Mouse (Mus musculus) G1E (cell line): ENCODE data around the gene Neurl1a. TPM values are rescaled to one million over a fixed set of nuclear protein-coding genes. Genes with fewer than 3 reads are reported as not detected.

Experiments used
- ATAC-seq: 2 replicates; pipeline ENCODE4 v1.8.0; 2016; ENCODE audit warnings: mild to moderate bottlenecking; ENCODE audit not compliant: insufficient number of reproducible peaks, poor library complexity, low FRiP score, severe bottlenecking; ENCODE audit errors: extremely low read depth
- DNase-seq: peaks from one replicate; pipeline ENCODE4 v3.0.0; 2012; ENCODE audit warnings: low spot score
- H3K27me3 ChIP-seq: 2 replicates; pipeline ENCODE4 v1.6.1; 2012; ENCODE audit warnings: mild to moderate bottlenecking, low read length, inconsistent platforms; ENCODE audit not compliant: insufficient read depth
- H3K36me3 ChIP-seq: replicated peaks from 2 replicates; pipeline ENCODE3; 2012; ENCODE audit warnings: mild to moderate bottlenecking, inconsistent platforms
- H3K4me1 ChIP-seq: 2 replicates; pipeline ENCODE4 v1.6.1; 2012; ENCODE audit warnings: low read depth, low read length, inconsistent platforms, mixed read lengths; ENCODE audit not compliant: insufficient read depth
- H3K4me3 ChIP-seq: 2 replicates; pipeline ENCODE4 v1.5.1; 2012; ENCODE audit warnings: low read depth, mild to moderate bottlenecking, inconsistent platforms, low read length, moderate library complexity, mixed read lengths
- H3K9me3 ChIP-seq: replicated peaks from 2 replicates; pipeline ENCODE4 v1.6.1; 2012; ENCODE audit warnings: inconsistent platforms
- CTCF ChIP-seq: IDR thresholded peaks from 2 replicates; pipeline ENCODE4 v1.5.1; 2012; ENCODE audit warnings: low read depth, low read length, inconsistent platforms, mixed read lengths
- GATA1 ChIP-seq: IDR thresholded peaks from 2 replicates; pipeline ENCODE4 v1.6.1; 2012; ENCODE audit warnings: borderline replicate concordance, low read length, inconsistent platforms, mixed read lengths
- GATA2 ChIP-seq: IDR thresholded peaks from 2 replicates; pipeline ENCODE4 v1.6.1; 2012; ENCODE audit warnings: low read depth, low read length, inconsistent platforms, borderline replicate concordance
- POLR2AphosphoS5 ChIP-seq: IDR thresholded peaks from 2 replicates; pipeline ENCODE4 v1.6.1; 2012; ENCODE audit warnings: low read depth, low read length, inconsistent platforms; ENCODE audit not compliant: insufficient replicate concordance
- TAL1 ChIP-seq: conservative IDR thresholded peaks from 2 replicates; pipeline ENCODE4 v1.6.1; 2012; ENCODE audit warnings: low read depth, low read length, inconsistent platforms, mixed read lengths
- polyA plus RNA-seq: library from polyadenylated mRNA; stranded (reverse); fragments of >175 nt; gene quantifications from 2 replicates; pipeline ENCODE4 v1.2.3, GENCODE M21; 2012
- total RNA-seq, 2 experiments: library from RNA; stranded (forward) in 1 of 2; stranded (reverse) in 1 of 2; fragments of 200-1000 nt in 1 of 2; fragments of >200 nt in 1 of 2; fragmentation: Nextera tagmentation in 1 of 2; gene quantifications; 2 replicates each; pipeline ENCODE4 v1.2.3; 2014 to 2017

Neurl1a gene
- total and polyA plus RNA-seq, 3 experiments: 0.05 TPM; not detected in 2

DNA sequence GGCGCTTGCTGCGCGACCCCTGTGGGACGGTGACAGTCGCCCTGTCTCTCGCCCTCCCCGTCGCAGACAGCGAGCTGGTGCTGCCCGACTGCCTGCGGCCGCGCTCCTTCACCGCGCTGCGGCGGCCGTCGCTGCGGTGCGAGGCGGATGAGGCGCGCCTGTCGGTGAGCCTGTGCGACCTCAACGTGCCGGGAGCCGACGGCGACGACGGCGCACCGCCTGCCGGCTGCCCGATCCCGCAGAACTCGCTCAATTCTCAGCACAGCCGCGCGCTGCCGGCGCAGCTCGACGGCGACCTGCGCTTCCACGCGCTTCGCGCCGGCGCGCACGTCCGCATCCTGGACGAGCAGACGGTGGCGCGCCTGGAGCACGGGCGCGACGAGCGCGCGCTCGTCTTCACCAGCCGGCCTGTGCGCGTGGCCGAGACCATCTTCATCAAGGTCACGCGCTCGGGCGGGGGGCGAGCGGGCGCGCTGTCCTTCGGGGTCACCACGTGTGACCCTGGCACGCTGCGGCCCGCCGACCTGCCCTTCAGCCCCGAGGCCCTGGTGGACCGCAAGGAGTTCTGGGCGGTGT is 74.5 kb downstream of the Neurl1a start:
- ATAC-seq: no peak
- TF ChIP-seq POLR2AphosphoS5 (no peak), TAL1 (no peak)
- no peak for DNase-seq
- Histone ChIP-seq H3K36me3 (no peaks in the 10 kb centered on the region), H3K4me3 (0 out of 2 replicates have a peak overlapping the region, but pooled peaks have one; percentile 11), H3K9me3 (peaks cover 7% of the 10 kb centered on the region; the same call in 1 of the 2 replicates), H3K27me3 (peaks cover 3% of the 10 kb centered on the region; the same call in 1 of the 2 replicates), H3K4me1 (no peaks in the 10 kb centered on the region; the same call in 1 of the 2 replicates)

GRCm38 (mm10) chr19:47255036-47255435 is 76.4 kb downstream of the Neurl1a start:
- ATAC-seq: no peak
- no peaks in the 10 kb centered on the region; the same call in 1 of the 2 replicates for H3K4me1 ChIP-seq
- no peak for DNase-seq
- peaks cover 7% of the 10 kb centered on the region; the same call in 1 of the 2 replicates for H3K9me3 ChIP-seq
- no peaks in the 10 kb centered on the region for H3K27me3 ChIP-seq
- no peak overlapping the region for H3K4me3 ChIP-seq
- TF ChIP-seq GATA1 (no peak), CTCF (no peak), GATA2 (no peak), POLR2AphosphoS5 (no peak), TAL1 (no peak)
- no peaks in the 10 kb centered on the region for H3K36me3 ChIP-seq

DNA sequence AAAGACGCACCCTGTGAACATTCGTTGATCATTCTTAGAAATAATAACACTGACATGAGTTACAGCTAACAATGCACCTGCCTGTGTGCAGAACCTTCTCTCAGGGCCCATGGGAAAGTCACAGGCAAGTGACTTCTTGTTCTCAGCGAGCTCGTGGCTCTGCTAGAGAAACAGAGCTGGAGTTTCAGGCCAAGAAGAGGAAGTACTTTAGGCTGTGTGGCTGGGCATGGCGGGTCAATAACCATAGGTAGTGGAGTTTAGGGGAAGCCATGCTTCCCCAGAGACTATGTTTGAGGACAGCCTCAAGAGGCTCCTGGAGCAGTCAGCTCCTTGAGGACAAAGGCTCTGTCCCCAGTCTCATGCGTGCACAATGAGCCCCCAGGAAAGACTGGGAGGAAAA is 77.3 kb downstream of the Neurl1a start:
- H3K4me1 ChIP-seq: no peaks in the 10 kb centered on the region; the same call in 1 of the 2 replicates
- no peaks in the 10 kb centered on the region for H3K36me3 ChIP-seq
- H3K4me3 ChIP-seq: no peak overlapping the region
- ATAC-seq (no peak), DNase-seq (no peak)
- TF ChIP-seq POLR2AphosphoS5 (no peak), GATA1 (no peak), GATA2 (no peak), CTCF (no peak), TAL1 (no peak)
- H3K27me3 ChIP-seq: no peaks in the 10 kb centered on the region
- H3K9me3 ChIP-seq: peaks cover 7% of the 10 kb centered on the region; the same call in 1 of the 2 replicates

GRCm38 (mm10) chr19:47259581-47259980 is 81.0 kb downstream of the Neurl1a start:
- no peak for ATAC-seq

GRCm38 (mm10) chr19:47261196-47261595 is 82.6 kb downstream of the Neurl1a start:
- H3K9me3 ChIP-seq: no peaks in the 10 kb centered on the region
- ATAC-seq (no peak), DNase-seq (no peak)
- H3K36me3 ChIP-seq: no peaks in the 10 kb centered on the region
- H3K4me3 ChIP-seq: no peak overlapping the region
- TF ChIP-seq CTCF: no peak
- TF ChIP-seq GATA2: no peak
- TF ChIP-seq TAL1: no peak
- TF ChIP-seq POLR2AphosphoS5: no peak
- TF ChIP-seq GATA1: no peak
- H3K27me3 ChIP-seq: peaks cover 5% of the 10 kb centered on the region
- H3K4me1 ChIP-seq: no peaks in the 10 kb centered on the region

More at GRCm38 (mm10) chr19:47259581-47259980, 81.0 kb downstream of the Neurl1a start:
- DNase-seq: peak; percentile 37
- no peaks in the 10 kb centered on the region for H3K9me3 ChIP-seq
- TF ChIP-seq CTCF (peak; percentile 46), POLR2AphosphoS5 (no peak)
- H3K4me3 ChIP-seq: no peak overlapping the region
- no peaks in the 10 kb centered on the region for H3K4me1 ChIP-seq
- no peaks in the 10 kb centered on the region for H3K36me3 ChIP-seq
- peaks cover 5% of the 10 kb centered on the region for H3K27me3 ChIP-seq

- no peak for DNase-seq
- TF ChIP-seq TAL1: no peak
- Histone ChIP-seq H3K9me3 (no peaks in the 10 kb centered on the region), H3K4me1 (no peaks in the 10 kb centered on the region), H3K27me3 (peaks cover 5% of the 10 kb centered on the region), H3K36me3 (no peaks in the 10 kb centered on the region), H3K4me3 (no peak overlapping the region)
- no peak for ATAC-seq
Measured at GRCm38 (mm10) chr19:47263621-47264020, 85.0 kb downstream of the Neurl1a start.

- H3K36me3 ChIP-seq: no peaks in the 10 kb centered on the region
- DNase-seq (peak; percentile 18), ATAC-seq (no peak)
- H3K27me3 ChIP-seq: peaks cover 5% of the 10 kb centered on the region
- 0 out of 2 replicates have a peak, but pooled peaks have one; percentile 18 for TF ChIP-seq CTCF
- no peak for TF ChIP-seq GATA2
- H3K4me3 ChIP-seq: no peak overlapping the region
- H3K9me3 ChIP-seq: no peaks in the 10 kb centered on the region
- H3K4me1 ChIP-seq: no peaks in the 10 kb centered on the region
Measured at GRCm38 (mm10) chr19:47264322-47265092, 85.9 kb downstream of the Neurl1a start.
